Mouse (Mus musculus): Measurements from ENCODE around the gene Fpr3.
"Not testable (repeated sequence)": the region's sequence is repeated elsewhere in the genome, so short reads cannot be mapped to it uniquely, and the experiment has no call there.

Gene Fpr3

DNA sequence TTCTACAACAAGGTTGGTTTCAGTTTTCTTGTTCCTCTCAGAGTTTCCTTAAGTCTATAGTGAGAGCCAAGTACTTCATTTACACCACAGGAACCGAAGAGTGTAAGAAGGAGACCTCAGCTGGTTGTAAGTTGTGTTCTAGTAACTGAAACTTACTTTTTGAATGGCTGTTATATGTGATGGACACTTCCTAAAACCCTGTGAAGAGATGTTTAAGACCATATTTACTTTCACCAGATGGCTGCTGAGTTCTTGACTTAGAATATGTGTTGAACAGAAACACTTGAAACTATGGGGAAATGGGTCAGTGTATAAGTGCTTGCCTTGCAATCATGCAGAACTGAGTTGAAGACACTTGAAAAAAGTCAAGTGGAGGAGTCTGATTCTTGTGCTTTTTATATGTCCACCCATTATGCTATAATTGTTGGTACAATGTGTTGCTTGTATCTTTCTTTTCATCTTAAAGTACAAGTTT is at the start of gene Fpr3, which contains the start of gene Fpr2:
Fpr3 (plus strand) TSS at position 79 of the 475 bp plus-strand sequence.
Fpr2 (plus strand) TSS at position 51 of the 475 bp plus-strand sequence.
- DNase-seq = no peak

DNA sequence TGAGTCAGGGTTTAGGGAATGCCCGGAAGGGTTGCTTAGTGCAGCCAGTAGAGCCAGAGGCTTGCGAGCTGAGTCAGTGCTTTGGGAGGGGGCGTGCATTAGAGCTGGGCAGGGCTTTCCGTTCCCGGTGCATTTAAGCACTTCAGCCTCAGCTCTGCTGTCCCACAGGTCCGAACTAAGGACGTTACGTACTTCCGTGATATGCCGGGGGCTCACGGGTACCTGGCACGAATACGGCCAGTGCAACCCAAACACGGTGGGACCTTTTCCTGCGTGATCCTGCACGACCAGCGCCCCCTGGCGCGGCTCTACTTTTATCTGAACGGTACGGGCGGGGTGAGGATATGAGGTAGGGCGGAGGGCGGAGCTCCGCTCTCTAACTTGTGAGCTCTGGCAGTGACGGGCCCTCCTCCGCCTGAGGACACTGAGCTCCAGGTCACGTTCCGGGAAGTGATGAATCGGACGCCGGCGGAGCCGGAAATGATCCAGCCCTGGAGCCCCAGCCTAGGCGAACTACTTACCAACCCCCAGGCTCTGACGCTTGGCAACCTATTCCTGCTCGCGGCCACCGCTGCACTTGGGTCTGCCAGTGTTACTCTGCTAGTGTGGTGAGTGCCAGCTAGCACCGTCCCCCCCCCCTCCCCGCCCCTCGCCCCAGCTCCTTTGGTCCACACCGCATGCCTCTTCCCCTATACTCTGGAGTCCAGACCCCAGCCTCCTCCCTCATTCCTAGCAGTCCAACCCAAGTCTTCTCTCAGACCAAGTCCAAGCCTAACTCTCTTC is 49.5 kb upstream of the Fpr3 start:
- DNase-seq = peak; percentile 99

DNA sequence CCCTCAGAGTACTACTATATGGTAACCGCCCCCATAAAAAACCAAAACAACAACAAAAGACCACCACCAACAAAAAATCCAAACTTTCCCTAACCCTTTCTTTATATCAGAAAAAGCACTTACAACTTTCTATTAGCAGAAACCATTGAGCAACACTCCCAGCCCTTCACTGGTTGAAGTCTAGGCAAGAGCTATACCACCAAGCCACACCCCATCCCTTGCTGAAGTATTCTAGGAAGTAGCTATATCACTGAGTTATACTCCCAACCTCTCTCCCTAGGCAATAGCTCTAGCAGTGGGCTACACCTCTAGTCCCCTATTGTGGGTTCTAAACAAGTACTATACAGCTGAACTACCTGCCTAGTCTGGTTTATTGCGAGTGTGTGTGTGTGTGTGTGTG is 48.4 kb upstream of the Fpr3 start:
- peak; percentile 35 for DNase-seq

DNA sequence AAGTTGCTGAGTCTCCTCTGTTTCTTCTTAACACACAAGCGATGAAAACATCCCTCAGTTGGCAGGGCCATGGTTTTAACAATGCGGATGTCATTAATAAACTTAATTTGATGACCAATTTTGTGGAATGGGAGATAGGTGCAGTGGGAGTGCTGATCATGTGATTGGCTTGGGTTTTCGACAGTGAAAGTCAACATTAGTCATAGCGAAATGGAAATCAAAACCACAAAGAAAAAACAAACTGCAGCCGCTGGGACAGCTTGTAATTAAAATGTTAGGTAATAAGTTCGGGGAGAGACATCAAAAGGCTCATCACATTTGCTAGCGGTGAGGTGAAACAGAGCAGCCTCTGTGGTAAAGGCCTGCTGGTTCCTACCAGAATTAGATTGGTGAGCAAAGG is 46.9 kb upstream of the Fpr3 start:
- DNase-seq = no peak

DNA sequence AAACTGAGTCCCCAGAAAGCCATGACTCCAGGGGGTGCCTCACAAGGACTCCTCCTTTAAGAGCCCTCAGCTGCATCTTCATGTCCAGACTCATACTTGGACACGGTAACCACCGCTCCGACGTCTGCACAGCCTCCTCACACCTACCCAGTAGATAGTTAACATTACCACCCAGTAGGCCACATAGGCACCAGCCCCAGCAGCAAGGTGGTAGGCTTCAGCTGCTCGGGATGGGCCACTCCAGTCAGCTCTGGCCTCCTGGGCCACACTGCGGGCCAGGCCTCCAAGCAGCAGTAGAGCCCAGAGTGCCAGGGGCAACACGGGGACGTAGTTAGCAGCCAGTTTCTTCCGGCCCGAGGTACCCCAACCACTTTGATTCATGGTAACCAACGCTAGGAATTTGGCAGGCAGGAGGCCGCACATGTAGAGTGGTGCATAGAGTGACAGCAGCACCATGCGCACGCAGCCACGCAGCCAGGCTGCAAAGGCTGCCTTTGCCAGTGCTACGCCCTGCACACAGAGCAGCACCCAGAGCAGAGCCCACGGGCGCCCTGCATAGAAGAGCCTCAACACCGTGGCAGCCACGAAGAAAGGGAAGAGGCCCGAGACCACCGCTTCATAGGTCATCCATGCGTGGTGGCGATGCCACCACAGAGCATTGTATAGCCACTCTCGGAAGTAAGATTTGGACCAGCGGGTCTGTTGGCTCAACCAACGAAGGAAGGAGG is 44.0 kb upstream of the Fpr3 start:
- peak; percentile 20 for DNase-seq

DNA sequence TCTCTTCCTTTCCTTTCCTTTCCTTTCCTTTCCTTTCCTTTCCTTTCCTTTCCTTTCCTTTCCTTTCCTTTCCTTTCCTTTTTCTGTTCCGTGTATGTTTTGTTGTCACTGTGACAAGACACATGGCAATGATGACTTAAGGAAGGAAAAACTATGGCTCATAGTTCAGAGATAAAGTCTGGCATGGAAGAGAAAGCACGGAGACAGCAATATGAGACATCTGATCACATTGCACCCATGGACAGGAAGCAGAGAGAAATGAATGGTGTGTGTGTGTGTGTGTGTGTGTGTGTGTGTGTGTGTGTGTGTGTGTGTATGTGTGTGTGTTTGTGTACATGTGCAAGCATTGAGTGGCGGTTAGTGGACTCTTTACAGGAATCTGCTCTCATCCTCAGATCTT is 43.0 kb upstream of the Fpr3 start:
- DNase-seq = not testable (repeated sequence)

DNA sequence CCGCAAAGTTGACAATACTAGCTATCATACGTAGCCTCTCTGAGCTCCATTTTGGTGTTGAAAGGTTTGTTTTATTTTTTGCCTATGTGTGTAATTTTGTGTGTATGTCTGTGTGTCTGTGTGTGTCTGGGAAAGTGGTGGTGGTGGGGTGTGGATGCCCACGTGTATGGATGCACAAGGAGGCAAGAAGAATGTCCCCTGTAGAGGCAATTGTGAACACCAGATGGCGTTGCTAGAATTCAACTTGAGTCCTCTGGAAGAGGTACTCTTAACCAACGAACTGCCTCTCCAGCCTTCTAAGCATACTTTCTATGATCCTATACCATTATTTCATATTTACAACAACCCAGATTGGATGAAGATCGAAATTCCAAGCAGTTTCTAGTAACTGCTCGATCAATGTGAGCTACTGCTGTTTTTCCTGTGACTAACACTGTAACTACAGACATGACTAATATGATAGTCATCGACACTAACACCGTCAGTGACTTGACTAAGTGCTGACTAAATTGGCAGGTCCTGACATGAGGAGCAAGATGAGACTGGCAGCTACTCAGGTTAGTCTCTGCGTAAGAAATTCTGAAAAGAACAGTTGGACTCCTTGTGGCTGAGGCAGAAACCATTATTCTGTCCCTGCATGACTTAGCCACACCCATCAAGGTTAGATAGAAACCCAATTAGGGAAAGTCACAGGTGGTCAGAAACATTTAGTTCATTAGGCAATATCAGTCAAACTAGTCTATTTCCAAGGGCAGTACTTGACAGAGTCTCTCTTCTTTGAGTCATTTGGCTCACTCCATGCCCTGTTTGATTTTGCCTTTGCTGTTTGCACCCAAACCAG is 42.2 kb upstream of the Fpr3 start:
- DNase-seq = peak; percentile 41

DNA sequence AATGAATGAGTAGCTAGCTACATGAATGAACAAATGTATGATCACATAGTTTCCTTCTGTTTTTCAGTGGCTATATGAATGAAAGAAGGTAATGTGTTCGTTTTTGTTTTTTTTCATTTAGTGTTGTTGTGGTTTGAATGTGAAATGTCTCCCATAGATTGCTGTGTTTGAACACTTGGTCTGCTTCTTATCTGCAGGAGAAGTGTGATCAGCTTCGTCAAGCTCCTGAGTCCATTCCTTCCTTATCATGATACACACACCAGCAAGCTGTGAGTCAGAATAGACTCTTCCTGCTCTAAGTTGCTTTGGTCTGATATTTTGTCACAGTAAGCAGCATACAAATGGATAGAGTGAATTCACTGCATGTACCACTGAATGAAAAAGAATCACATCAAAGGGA is 38.7 kb upstream of the Fpr3 start:
- DNase-seq = no peak

DNA sequence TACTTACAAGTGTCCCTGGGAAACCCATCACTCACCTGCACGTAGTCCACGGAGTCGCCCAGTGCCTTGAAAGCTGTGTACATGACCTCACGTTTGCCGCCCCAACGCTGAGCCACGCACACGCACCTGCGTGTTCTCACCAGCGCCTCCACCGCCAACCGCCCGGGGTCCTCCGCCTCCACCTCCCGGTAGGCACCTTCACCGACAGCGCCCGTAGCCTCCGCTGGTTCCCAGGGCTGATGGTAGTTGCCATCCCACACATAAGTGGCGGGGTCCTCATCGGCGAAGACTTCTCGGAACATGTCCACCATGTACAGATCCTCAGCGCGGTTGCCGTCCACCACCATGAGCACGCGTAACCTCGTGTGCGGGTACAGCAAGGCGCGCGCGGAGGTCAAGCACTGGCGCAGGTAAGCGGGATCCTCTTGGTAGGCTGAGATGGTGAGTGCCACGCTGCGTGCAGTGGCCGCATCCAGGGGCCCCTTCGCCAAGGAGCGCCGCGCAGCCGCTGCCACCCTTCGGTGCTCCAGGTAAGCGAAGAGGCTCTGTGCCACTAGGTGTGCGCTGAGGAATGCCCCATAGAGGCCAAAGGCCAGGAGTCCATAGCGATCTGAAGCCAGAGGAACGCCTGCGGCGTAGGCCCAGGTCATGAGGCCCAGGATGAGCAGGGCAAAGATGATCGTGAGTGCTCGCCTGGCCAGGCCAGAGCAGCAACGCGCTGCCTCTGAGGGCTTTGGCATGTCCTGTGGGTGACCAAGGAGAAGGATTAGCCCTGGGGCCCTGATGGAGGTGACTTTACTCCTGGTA is 37.5 kb upstream of the Fpr3 start:
- DNase-seq = no peak

DNA sequence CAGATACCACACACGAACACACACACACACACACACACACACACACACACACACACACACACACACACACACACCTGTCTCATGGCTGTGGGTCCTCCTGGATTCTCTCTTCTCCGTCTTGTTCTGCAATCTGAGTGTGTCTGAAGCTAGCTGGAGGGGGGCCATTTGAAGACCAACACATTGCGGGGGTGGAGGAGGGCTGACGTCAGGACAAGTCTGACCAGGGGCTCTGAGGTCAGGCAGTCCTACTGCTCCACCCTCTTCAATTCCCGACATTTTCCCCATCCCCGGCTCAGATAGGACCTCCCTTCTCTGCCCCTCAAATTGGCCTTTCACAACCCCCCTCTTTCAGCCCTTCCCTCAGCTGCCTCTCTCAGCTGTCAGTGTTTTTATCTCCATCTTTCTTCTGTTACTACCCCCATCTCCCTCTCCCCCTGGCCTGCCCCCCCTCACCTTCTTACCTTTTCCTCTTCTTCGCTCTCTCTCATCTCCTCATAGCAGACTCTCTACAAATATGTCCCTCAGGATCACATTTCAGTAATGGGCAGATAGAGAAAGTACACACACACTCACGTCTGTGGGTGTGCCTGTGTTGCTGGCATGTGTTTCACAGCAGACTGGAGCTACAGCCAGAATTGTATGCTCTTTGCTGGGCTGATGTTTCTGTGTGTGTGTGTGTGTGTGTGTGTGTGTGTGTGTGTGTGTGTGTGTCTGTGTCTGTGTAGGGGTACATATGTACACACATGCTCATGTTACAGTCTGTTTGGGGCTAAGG is 32.4 kb upstream of the Fpr3 start, which contains the start of gene Has1:
Has1 (minus strand) TSS at position 142 of the 775 bp plus-strand sequence.
- DNase-seq = no peak

DNA sequence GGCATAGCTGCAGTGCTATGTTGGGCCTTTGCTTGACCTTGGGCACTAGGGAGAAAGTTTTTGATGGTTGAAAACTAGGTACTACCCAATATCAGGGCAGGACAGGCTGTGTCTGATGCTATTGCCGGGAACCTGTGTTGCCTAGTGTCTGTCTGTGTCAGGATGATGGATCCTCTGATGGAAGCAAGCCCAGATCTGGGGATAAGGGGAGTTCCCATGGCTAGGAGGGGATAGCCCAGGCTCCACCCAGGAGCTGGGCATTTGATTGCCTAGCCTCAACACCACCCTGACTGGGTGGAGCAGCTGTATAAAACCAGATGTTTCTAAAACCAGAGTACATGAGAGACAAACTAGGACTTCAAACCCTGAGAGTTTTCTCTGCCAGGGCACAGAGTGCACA is 31.0 kb upstream of the Fpr3 start:
- no peak for DNase-seq

DNA sequence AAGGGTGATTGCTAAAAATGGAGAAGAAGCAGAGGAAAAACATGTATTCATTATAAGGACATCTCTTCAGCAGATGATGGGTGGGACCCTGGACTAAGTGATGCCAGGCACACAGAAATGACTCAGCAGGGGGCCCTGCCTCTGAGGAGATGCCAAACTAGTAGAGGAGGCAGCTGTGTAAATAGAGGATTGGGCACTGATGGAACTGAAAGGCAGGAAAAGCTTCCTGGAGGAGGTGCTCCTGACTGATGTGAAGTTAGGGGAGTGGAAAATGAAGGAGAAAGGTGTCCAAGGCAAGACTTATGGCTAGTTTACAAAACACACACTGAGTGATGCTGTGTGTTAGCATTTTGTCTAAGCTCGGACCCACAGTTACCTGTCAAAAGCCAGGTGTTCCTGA is 30.2 kb upstream of the Fpr3 start:
- DNase-seq = no peak

DNA sequence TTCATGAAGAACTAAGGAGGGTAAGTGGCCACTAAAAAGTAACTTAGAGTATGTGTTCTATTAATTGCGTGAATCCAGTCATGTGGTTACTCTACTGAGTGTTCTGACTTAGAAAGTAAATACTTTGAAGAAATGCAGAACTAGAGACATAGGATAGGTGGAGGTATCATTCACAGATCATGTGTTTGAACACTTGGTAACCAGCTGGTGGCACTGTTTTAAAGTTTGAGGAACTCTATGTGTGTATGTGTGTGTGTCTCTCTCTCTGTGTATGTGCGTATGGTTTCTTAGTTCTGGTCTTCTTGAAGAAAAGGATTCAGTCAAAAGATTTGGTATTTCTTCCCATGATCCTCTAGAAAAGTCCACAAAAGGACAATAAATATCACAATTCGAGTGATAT is 27.5 kb upstream of the Fpr3 start:
- DNase-seq = no peak

DNA sequence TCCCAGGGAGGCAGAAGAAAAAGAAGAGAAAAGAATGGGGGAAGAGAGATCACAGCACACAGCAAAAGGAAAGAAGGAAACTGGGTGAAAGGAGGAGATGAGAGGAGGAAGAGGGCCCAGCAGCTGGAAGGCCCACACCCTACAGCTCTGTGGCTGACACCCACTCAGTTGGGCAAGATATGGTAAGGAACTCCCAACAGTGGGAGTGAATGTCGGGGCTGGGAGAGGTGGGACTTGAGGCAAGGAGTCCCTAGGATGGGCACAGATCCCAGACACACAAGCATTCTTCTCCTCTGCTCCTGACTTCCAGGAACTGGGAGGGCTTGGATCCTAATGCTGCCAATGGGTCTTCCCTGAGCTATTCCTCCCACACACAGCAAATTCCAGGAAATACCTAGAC is 25.3 kb upstream of the Fpr3 start:
- no peak for DNase-seq

DNA sequence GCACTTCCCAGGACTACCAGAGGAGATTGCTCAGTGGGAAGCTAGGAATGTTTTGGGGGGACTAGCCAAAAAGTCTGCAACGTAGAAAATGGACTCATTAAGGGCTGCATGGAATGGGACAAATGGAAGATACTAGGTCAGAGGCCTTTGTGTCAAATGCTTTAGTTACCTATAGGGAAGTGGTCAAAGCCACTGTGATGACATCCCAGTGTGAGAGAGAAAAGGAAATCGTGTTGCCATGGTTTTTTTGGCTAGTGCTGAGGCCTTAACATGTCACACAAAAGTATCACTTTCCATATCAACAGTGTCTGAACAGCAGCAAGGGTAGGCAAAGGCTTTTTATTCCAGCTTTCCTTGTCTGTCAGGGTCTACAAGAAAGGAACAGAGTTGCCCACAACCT is 22.5 kb upstream of the Fpr3 start:
- no peak for DNase-seq

DNA sequence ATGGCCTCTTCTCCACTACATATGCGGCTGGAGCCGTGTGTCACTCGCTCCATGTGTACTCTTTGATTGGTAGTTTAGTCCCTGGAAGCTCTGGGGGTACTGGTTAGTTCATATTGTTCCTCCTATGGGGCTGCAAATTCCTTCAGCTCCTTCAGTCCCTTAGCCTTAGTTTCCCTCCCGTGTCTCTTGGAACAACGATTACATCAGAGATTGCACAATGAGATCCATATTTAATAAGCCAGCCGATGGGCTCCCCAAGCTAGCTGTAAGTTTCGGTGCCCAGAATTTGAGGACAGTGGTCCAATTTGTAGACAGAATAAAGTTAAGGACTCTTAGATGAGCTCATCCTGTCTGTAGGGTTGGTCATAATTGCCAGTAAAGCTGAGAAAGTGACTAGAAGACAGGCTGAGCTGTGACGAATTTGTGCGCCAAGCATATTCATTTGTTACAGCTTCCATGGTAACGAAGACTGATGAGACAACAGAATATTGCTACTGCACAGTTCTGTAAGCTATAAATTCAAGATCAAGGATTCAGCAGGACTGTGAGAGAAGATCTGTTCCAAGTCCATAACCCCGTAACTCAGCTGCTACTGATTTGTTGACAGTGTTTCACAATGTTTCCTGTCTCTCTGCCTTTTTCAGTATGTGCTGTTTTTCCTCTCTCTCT is 20.7 kb upstream of the Fpr3 start:
- no peak for DNase-seq

DNA sequence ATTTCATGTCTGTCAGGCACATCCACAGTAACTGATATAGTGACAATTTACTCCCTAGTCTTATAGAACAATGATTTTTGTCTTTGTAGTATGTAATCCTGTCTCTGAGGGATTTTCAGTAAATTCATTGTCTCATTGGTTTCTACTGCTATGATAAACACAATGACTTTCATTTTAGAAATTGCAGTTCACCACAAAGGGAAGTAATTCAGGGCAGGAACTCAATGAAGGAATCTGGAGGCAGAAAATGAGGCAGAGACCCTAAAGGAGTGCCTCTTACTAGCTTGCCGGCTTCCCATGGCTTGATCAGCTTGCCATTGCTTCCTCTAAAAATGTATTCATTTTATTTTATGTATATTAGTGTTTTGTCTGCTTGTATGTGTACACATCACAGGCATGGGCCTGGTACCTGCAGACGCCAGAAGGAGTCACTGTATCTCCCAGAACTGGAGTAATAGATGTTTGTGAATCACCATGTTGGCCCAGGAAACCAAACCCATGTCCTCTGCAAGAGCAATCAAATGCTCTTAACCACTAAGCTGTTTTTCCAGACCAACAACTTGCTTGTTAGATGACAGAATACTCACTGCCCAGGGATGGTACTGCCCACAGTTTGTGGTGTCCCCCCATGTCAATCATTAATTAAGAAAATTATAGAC is 16.6 kb upstream of the Fpr3 start:
- no peak for DNase-seq

DNA sequence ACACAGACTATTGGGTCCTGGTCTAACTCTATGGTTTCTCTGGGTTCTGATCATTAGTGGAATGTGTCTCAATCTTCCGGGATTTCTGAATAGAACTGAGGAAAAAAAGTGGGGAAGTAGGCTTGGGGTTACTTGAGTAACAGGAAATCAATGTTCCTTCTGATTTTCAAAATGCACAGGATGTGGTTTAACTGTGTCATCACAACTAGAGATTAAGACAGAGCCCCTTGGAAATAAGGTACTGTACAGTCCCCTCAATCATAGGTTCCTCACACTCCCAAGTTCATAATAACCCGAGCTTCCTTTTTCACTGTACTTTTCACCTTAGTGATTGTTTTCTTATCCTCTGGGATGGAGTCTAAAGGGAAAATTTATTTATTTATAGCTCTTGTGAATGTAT is 16.0 kb upstream of the Fpr3 start:
- no peak for DNase-seq

DNA sequence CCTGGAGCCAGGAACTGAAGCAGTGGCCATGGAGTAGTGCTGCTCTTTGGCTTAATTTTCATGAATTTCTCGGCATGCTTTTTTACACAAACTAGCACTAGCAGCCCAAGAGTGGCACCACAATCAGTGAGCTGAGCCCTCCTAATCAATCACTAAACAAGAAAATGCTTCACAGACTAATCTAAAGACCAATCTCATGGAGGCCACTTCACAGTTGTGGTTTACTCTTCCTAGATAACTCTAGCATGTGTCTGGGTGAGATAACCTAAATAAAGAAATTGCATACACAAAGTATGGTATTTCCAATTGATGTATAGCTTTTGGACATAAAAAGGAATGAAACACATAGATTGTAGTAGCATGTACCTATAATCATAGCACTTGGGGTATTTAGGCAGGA is 8.3 kb upstream of the Fpr3 start:
- no peak for DNase-seq

DNA sequence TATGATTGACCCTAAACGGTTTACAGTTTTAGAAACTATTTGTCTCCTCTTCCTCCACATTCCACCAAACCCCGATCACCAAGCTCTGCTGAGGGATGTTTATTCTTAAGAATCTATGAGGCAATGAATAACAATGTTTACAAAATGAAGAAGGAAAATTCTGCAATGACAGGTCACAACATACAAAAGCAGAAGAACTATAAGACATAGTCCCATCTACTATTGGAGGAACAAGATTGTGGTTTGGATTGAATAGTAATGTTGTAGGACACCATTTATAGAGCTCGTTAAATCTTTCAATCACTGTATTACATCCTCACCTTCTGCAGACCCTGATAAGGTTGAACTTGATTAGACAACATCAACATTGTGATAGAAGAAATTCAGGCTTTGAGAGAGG is 5.0 kb upstream of the Fpr3 start:
- no peak for DNase-seq

Data from cerebellum, adult 9-10 months (tissue).